Mouse (Mus musculus) midbrain, embryonic 13.5 days (tissue): Measurements from ENCODE around the gene Acp1. TPM values are rescaled to one million over a fixed set of nuclear protein-coding genes. Genes with fewer than 3 reads are reported as not detected.

Source experiments
- ATAC-seq: fragments of 200-750 bp; cut with Nextera tagmentation; 2 replicates; pipeline ENCODE4 v1.8.0; 2017; ENCODE audit warnings: mild to moderate bottlenecking, moderate TSS enrichment, moderate library complexity
- H3K27ac ChIP-seq: fragments of 300-500 bp; sonication (generic); 2 replicates; pipeline ENCODE4 v1.5.1; 2015; ENCODE audit warnings: inconsistent platforms, mild to moderate bottlenecking, moderate library complexity
- H3K27me3 ChIP-seq: fragments of 300-500 bp; sonication (generic); 2 replicates; pipeline ENCODE4 v1.6.1; 2015; ENCODE audit warnings: mild to moderate bottlenecking, inconsistent platforms
- H3K36me3 ChIP-seq: fragments of 300-500 bp; sonication (generic); 2 replicates; pipeline ENCODE4 v1.6.1; 2015; ENCODE audit warnings: mild to moderate bottlenecking, inconsistent platforms
- H3K4me1 ChIP-seq: fragments of 300-500 bp; sonication (generic); replicated peaks from 2 replicates; pipeline ENCODE4 v1.6.1; 2015; ENCODE audit warnings: inconsistent platforms
- H3K4me2 ChIP-seq: fragments of 300-500 bp; sonication (generic); replicated peaks from 2 replicates; pipeline ENCODE4 v1.6.1; 2015; ENCODE audit warnings: moderate library complexity, mild to moderate bottlenecking, inconsistent platforms
- H3K4me3 ChIP-seq: fragments of 300-500 bp; sonication (generic); replicated peaks from 2 replicates; pipeline ENCODE4 v1.5.1; 2015; ENCODE audit warnings: mild to moderate bottlenecking, inconsistent platforms
- H3K9ac ChIP-seq: fragments of 300-500 bp; sonication (generic); replicated peaks from 2 replicates; pipeline ENCODE4 v1.6.1; 2015; ENCODE audit warnings: mild to moderate bottlenecking, inconsistent platforms
- H3K9me3 ChIP-seq: fragments of 300-500 bp; sonication (generic); 2 replicates; pipeline ENCODE4 v1.6.1; 2016; ENCODE audit warnings: mild to moderate bottlenecking, inconsistent platforms
- WGBS: fragments of 180-500 bp; shearing (Covaris S2); methylation state at CpG from one replicate; pipeline ENCODE4 v1.1.7; 2015; 5-methylcytosine and 5-hydroxymethylcytosine counted together
- polyA plus RNA-seq: library from polyadenylated mRNA; unstranded; fragments of >200 nt; fragmentation: Nextera tagmentation; extraction: Ambion mirVana; gene quantifications from 2 replicates; pipeline ENCODE4 v1.2.1, GENCODE M21; 2015

Gene Acp1
- polyA plus RNA-seq, 1 experiment from 2014 or later = 137 TPM

- H3K4me3 ChIP-seq = no peak overlapping the region
- H3K4me2 ChIP-seq = no peak overlapping the region
- H3K9ac ChIP-seq = no peak overlapping the region
- 79% methylated on average over 6 of the region's 6 CpGs for WGBS
- H3K27me3 ChIP-seq = no peaks in the 10 kb centered on the region; the same call in none of the 2 replicates
- no peaks in the 10 kb centered on the region for H3K9me3 ChIP-seq
- no peak for ATAC-seq
- H3K27ac ChIP-seq = no peak overlapping the region
- no peaks in the 10 kb centered on the region for H3K36me3 ChIP-seq
- H3K4me1 ChIP-seq = 0 out of 2 replicates have a peak, but pooled peaks cover 5% of the 10 kb centered on the region
Observed at GRCm38 (mm10) chr12:30855442-30856159, 55.8 kb downstream of the Acp1 start.

GRCm38 (mm10) chr12:30851871-30852270 lies 59.5 kb downstream of the Acp1 start:
- H3K4me3 ChIP-seq = no peak overlapping the region
- no peaks in the 10 kb centered on the region for H3K9me3 ChIP-seq
- no peak overlapping the region for H3K27ac ChIP-seq
- no peaks in the 10 kb centered on the region for H3K36me3 ChIP-seq
- ATAC-seq = no peak
- 0 out of 2 replicates have a peak, but pooled peaks cover 5% of the 10 kb centered on the region for H3K4me1 ChIP-seq
- no peak overlapping the region for H3K9ac ChIP-seq
- H3K27me3 ChIP-seq = no peaks in the 10 kb centered on the region; the same call in none of the 2 replicates
- 89% methylated on average over 6 of the region's 6 CpGs for WGBS
- H3K4me2 ChIP-seq = no peak overlapping the region

- peak; percentile 73 for ATAC-seq
- H3K4me3 ChIP-seq = no peak overlapping the region
- H3K4me1 ChIP-seq = 0 out of 2 replicates have a peak, but pooled peaks cover 5% of the 10 kb centered on the region
- no peaks in the 10 kb centered on the region for H3K36me3 ChIP-seq
- H3K9ac ChIP-seq = no peak overlapping the region
- no peaks in the 10 kb centered on the region for H3K9me3 ChIP-seq
- no peak overlapping the region for H3K27ac ChIP-seq
- 28% methylated on average over 2 of the region's 2 CpGs for WGBS
- no peak overlapping the region for H3K4me2 ChIP-seq
- no peaks in the 10 kb centered on the region; the same call in none of the 2 replicates for H3K27me3 ChIP-seq
Observed at GRCm38 (mm10) chr12:30850902-30851301, 60.5 kb downstream of the Acp1 start.

GRCm38 (mm10) chr12:30848521-30848920 lies 62.9 kb downstream of the Acp1 start:
- no peak for ATAC-seq
- no peak overlapping the region for H3K4me2 ChIP-seq
- H3K4me1 ChIP-seq = 0 out of 2 replicates have a peak, but pooled peaks cover 5% of the 10 kb centered on the region
- no peaks in the 10 kb centered on the region; the same call in none of the 2 replicates for H3K27me3 ChIP-seq
- H3K9ac ChIP-seq = no peak overlapping the region
- H3K4me3 ChIP-seq = no peak overlapping the region
- H3K9me3 ChIP-seq = no peaks in the 10 kb centered on the region
- 80% methylated on average over 1 of the region's 1 CpGs for WGBS
- no peaks in the 10 kb centered on the region for H3K36me3 ChIP-seq
- H3K27ac ChIP-seq = no peak overlapping the region

Other genes with a start within 250 kb of the Acp1 start
- 0.27 TPM in 1 of 2 replicates, not detected in the other for gene Alkal2, start 27.3 kb downstream of the Acp1 start, polyA plus RNA-seq
- gene Sh3yl1, start 79 bp upstream of the Acp1 start, polyA plus RNA-seq = 37.7 and 41.2 TPM in 2 replicates
- gene Fam110c, start 162.3 kb upstream of the Acp1 start, polyA plus RNA-seq = 0.08 TPM in 1 of 2 replicates, not detected in the other